Comparison of ENCODE assay signal across 8 mouse cellular contexts in genomic region chr2:65337378-65338140, GRCm38 (mm10). TPM values are rescaled to one million over a fixed set of nuclear protein-coding genes. Genes with fewer than 3 reads are reported as not detected.
DNase-seq lines count a peak whose midpoint lies in the region; ATAC-seq and TF ChIP-seq lines count a peak whose summit lies in the region.

No protein-coding gene starts in this region.

- WGBS in forebrain, embryonic 14.5 days: 15% methylated on average over 14 of the region's 14 CpGs
- 18% methylated on average over 14 of the region's 14 CpGs for WGBS in lung, embryonic 14.5 days

- no peaks in the 10 kb centered on the region for H3K27me3 ChIP-seq in forebrain, embryonic 14.5 days (replicated peaks; ENCODE audit: control insufficient read depth, insufficient read depth, low read length)
- H3K27me3 ChIP-seq in lung, embryonic 14.5 days (ENCODE audit: insufficient read depth, low read length): no peaks in the 10 kb centered on the region

- H3K9me3 ChIP-seq in forebrain, embryonic 14.5 days (replicated peaks; ENCODE audit: control insufficient read depth, low read length): no peaks in the 10 kb centered on the region
- no peaks in the 10 kb centered on the region for H3K9me3 ChIP-seq in lung, embryonic 14.5 days (ENCODE audit: low read depth, low read length)

- no peaks in the 10 kb centered on the region for H3K36me3 ChIP-seq in forebrain, embryonic 14.5 days (ENCODE audit: control insufficient read depth, insufficient read depth, low read length)
- H3K36me3 ChIP-seq in lung, embryonic 14.5 days (ENCODE audit: insufficient read depth): no peaks in the 10 kb centered on the region

- H3K4me2 ChIP-seq in forebrain, embryonic 14.5 days (ENCODE audit: low read length): peak overlapping the region; percentile 24
- H3K4me2 ChIP-seq in lung, embryonic 14.5 days: no peak overlapping the region

- ATAC-seq in forebrain, embryonic 14.5 days: peak; percentile 85
- peak; percentile 6 to 13; a peak in 2 of 4 replicates for ATAC-seq in hematopoietic stem cell, adult 5-6 weeks (replicated peaks in 1 of 2; ENCODE audit: insufficient read depth in 1 of 2, low FRiP score in 2 of 2, low TSS enrichment in 1 of 2, low read depth in 1 of 2, poor library complexity in 2 of 2, severe bottlenecking in 2 of 2)
- peak; percentile 67; the same call in 1 of the 2 replicates for ATAC-seq in lung, embryonic 14.5 days (ENCODE audit: insufficient read depth)

- no peaks in the 10 kb centered on the region for H3K4me1 ChIP-seq in forebrain, embryonic 14.5 days (ENCODE audit: control insufficient read depth, insufficient read depth, low read length)
- H3K4me1 ChIP-seq in lung, embryonic 14.5 days (ENCODE audit: insufficient read depth): no peaks in the 10 kb centered on the region

- H3K4me3 ChIP-seq in forebrain, embryonic 14.5 days (ENCODE audit: low read depth, low read length): no peak overlapping the region
- no peak overlapping the region for H3K4me3 ChIP-seq in lung, embryonic 14.5 days (ENCODE audit: low read depth, low read length)

- TF ChIP-seq CTCF in lung, embryonic 14.5 days (IDR thresholded peaks at IDR 0.05; ENCODE audit: low read depth): peak; percentile 71

- DNase-seq in CD4-positive, CD25-positive, alpha-beta regulatory T cell, adult 2 months (ENCODE audit: low read depth, low spot score): peak; percentile 63
- DNase-seq in adrenal gland, postnatal 14 days: peak; percentile 79
- peak; percentile 82 for DNase-seq in forebrain, embryonic 14.5 days (ENCODE audit: low spot score)
- DNase-seq in layer of hippocampus, adult 11-12 months (ENCODE audit: low spot score): peak; percentile 76
- DNase-seq in lung, embryonic 14.5 days: peak; percentile 78
- peak; percentile 43 for DNase-seq in right cerebral cortex, adult 18-20 months
- DNase-seq in spleen, postnatal 10 days (ENCODE audit: low spot score in 2 of 2): no peak

- no peak overlapping the region for H3K9ac ChIP-seq in forebrain, embryonic 14.5 days (ENCODE audit: low read length)
- H3K9ac ChIP-seq in lung, embryonic 14.5 days: no peak overlapping the region

- H3K27ac ChIP-seq in forebrain, embryonic 14.5 days (ENCODE audit: low read depth, low read length): peak overlapping the region; percentile 33; the same call in 1 of the 2 replicates
- H3K27ac ChIP-seq in lung, embryonic 14.5 days (ENCODE audit: low read depth): no peak overlapping the region

RNA-seq across cellular contexts. Expression of gene Slc38a11, which starts 26.3 kb away (rescaled TPM):
- total RNA-seq in adrenal gland, postnatal 14 days (2021): 19.6 and 27.8 TPM in 2 replicates
- polyA plus RNA-seq in forebrain, embryonic 14.5 days (2014; fragmentation: Nextera tagmentation; extraction: Ambion mirVana): 1.4 and 2.2 TPM in 2 replicates
- total RNA-seq in hematopoietic stem cell, adult 5-6 weeks (2017): 2.3 TPM in 1 of 2 replicates, not detected in the other
- not detected in 2 replicates for polyA plus RNA-seq in lung, embryonic 14.5 days (2014; fragmentation: Nextera tagmentation; extraction: Ambion mirVana)

Comparison
In these comparisons a context has a peak if more than half of its experiments do, and no peak if none do; other contexts are left out.
1. DNase-seq: peak in CD4-positive, CD25-positive, alpha-beta regulatory T cell, adult 2 months (single experiment), adrenal gland, postnatal 14 days (single experiment), forebrain, embryonic 14.5 days (single experiment), layer of hippocampus, adult 11-12 months (single experiment), lung, embryonic 14.5 days (single experiment) and right cerebral cortex, adult 18-20 months (single experiment); none in spleen, postnatal 10 days (0 of 2).
2. ATAC-seq: peak in every context shown above with its lines; median percentile 85 in forebrain, embryonic 14.5 days; 67 in lung, embryonic 14.5 days; 10 in hematopoietic stem cell, adult 5-6 weeks.